Mouse (Mus musculus) lung, embryonic 14.5 days (tissue): ENCODE results near the gene Tmem119. TPM values are rescaled to one million over a fixed set of nuclear protein-coding genes. Genes with fewer than 3 reads are reported as not detected.

Source experiments
- ATAC-seq: fragments of 200-750 bp; cut with Nextera tagmentation; 2 replicates; pipeline ENCODE4 v1.8.0; 2017; ENCODE audit warnings: mild to moderate bottlenecking, moderate TSS enrichment, moderate library complexity; ENCODE audit not compliant: insufficient read depth
- DNase-seq: peaks from one replicate; pipeline ENCODE4 v3.0.0-alpha.2; 2015
- H3K27ac ChIP-seq: fragments of 300-500 bp; sonication (generic); 2 replicates; pipeline ENCODE4 v1.5.1; 2014; ENCODE audit warnings: low read depth, mild to moderate bottlenecking, moderate library complexity
- H3K27me3 ChIP-seq: fragments of 300-500 bp; sonication (generic); 2 replicates; pipeline ENCODE4 v1.6.1; 2014; ENCODE audit warnings: low read length, control low read depth; ENCODE audit not compliant: insufficient read depth
- H3K36me3 ChIP-seq: fragments of 300-500 bp; sonication (generic); 2 replicates; pipeline ENCODE4 v1.6.1; 2014; ENCODE audit warnings: control low read depth; ENCODE audit not compliant: insufficient read depth
- H3K4me1 ChIP-seq: fragments of 300-500 bp; sonication (generic); 2 replicates; pipeline ENCODE4 v1.6.1; 2014; ENCODE audit warnings: antibody characterized with exemption, control low read depth; ENCODE audit not compliant: insufficient read depth
- H3K4me2 ChIP-seq: fragments of 300-500 bp; sonication (generic); 2 replicates; pipeline ENCODE4 v1.6.1; 2014; ENCODE audit warnings: mild to moderate bottlenecking
- H3K4me3 ChIP-seq: fragments of 300-500 bp; sonication (generic); 2 replicates; pipeline ENCODE4 v1.5.1; 2014; ENCODE audit warnings: low read depth, low read length
- H3K9ac ChIP-seq: fragments of 300-500 bp; sonication (generic); 2 replicates; pipeline ENCODE4 v1.6.1; 2014
- H3K9me3 ChIP-seq: fragments of 300-500 bp; sonication (generic); 2 replicates; pipeline ENCODE4 v1.6.1; 2016; ENCODE audit warnings: low read depth, low read length, control low read depth
- CTCF ChIP-seq: IDR thresholded peaks from 2 replicates; pipeline ENCODE4 v1.5.1; 2016; ENCODE audit warnings: antibody characterized with exemption, low read depth
- WGBS: fragments of 180-500 bp; shearing (Covaris S2); extraction: QIAGEN DNeasy Blood & Tissue Kit; methylation state at CpG from one replicate; pipeline ENCODE4 v1.1.7; 2014; 5-methylcytosine and 5-hydroxymethylcytosine counted together
- polyA plus RNA-seq: library from polyadenylated mRNA; unstranded; fragments of >200 nt; fragmentation: Nextera tagmentation; extraction: Ambion mirVana; gene quantifications from 2 replicates; pipeline ENCODE4 v1.2.1, GENCODE M21; 2014

Tmem119 gene
- 23.0 and 23.6 TPM in 2 replicates for polyA plus RNA-seq

DNA sequence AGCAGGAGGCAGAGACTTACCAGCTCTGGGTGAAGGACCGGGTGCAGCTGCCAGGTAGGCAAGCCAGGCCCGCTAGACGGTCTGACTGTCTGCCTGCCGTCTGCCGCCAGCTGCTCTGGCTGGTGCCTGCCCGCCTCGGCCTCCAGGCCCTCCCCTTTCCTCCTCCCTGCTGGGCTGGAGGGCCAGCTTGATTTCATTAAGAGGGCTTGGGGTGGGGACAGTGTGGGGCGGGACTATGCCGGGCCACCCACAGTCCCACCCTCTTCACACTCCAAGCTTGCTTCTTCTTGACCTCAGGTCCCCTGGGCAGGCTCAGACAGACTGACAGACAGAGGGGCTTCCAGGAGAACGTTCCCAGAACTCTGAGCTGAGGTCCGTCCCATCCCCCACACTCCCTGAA lies at the start of gene Tmem119:
Gene Tmem119, minus strand, starts transcription at position 237 of the 400 bp plus-strand sequence.
- ATAC-seq (peak; percentile 91), DNase-seq (peak; percentile 87)
- Histone ChIP-seq H3K27me3 (no peaks in the 10 kb centered on the region), H3K4me1 (peaks cover 14% of the 10 kb centered on the region), H3K36me3 (0 out of 2 replicates have a peak, but pooled peaks cover 2% of the 10 kb centered on the region), H3K4me3 (peak within 1 kb of the TSS; percentile 46), H3K9me3 (no peaks in the 10 kb centered on the region), H3K9ac (peak within 1 kb of the TSS; percentile 36; the same call in 1 of the 2 replicates), H3K27ac (peak within 1 kb of the TSS; percentile 77; the same call in 1 of the 2 replicates), H3K4me2 (peak within 1 kb of the TSS; percentile 58)
- TF ChIP-seq CTCF: no peak
- WGBS: under 1% methylated on average over 11 of the region's 11 CpGs

GRCm38 (mm10) chr5:113847636-113848035 lies 47.3 kb upstream of the Tmem119 start:
- Histone ChIP-seq H3K9ac (no peak overlapping the region), H3K27me3 (no peaks in the 10 kb centered on the region), H3K27ac (no peak overlapping the region), H3K9me3 (no peaks in the 10 kb centered on the region), H3K4me2 (no peak overlapping the region), H3K36me3 (peaks cover 85% of the 10 kb centered on the region), H3K4me3 (no peak overlapping the region), H3K4me1 (no peaks in the 10 kb centered on the region; the same call in 1 of the 2 replicates)
- DNase-seq: no peak
- TF ChIP-seq CTCF: 0 out of 2 replicates have a peak, but pooled peaks have one; percentile 2
- no peak for ATAC-seq
- WGBS: 73% methylated on average over 9 of the region's 9 CpGs

DNA sequence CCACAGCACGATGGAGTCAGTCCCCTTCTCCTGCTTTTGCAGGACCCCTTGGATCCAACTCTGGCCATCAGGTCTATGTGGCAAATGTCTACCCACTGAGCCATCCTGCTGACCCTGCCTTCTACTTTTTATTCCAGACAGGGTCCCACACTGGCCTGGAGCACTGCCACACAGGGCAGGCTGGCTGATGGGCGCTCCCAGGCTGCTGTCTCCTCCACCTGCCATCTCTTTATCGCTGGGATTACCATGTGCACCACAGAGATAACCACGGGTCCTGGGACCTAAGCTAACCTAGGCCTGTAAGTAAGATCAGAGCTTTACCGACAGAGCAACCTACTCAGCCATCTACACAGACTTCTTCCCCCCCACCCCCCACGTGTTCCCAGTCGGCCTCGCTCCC lies 46.3 kb upstream of the Tmem119 start:
- Histone ChIP-seq H3K27me3 (no peaks in the 10 kb centered on the region), H3K9ac (no peak overlapping the region), H3K4me3 (no peak overlapping the region), H3K9me3 (no peaks in the 10 kb centered on the region), H3K36me3 (peaks cover 91% of the 10 kb centered on the region), H3K27ac (no peak overlapping the region), H3K4me1 (no peaks in the 10 kb centered on the region; the same call in 1 of the 2 replicates), H3K4me2 (no peak overlapping the region)
- 88% methylated on average over 8 of the region's 8 CpGs for WGBS
- DNase-seq (no peak), ATAC-seq (no peak; the same call in 1 of the 2 replicates)
- no peak for TF ChIP-seq CTCF

DNA sequence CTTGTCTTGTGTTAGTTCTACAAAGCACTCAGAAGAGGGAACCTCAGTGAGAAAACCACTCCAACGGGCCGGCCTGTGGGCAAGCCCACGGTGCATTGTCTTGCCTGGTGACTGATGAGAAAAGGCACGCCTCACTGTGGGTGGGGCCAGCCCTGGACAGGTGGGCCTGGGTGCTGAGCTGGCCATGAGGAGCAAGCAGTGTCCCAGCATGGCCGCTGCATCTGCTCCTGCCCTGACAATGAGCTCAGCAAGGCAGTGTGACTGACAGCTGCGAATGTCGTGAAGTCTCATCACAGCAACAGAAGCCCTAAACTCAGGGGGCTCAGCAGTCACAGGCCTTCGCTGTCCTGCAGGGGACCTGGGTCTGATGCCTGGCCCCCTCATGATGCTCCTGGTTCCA lies 45.3 kb upstream of the Tmem119 start:
- Histone ChIP-seq H3K4me1 (no peaks in the 10 kb centered on the region; the same call in 1 of the 2 replicates), H3K27ac (no peak overlapping the region), H3K9me3 (no peaks in the 10 kb centered on the region), H3K4me3 (no peak overlapping the region), H3K9ac (no peak overlapping the region), H3K27me3 (no peaks in the 10 kb centered on the region), H3K36me3 (peaks cover 88% of the 10 kb centered on the region), H3K4me2 (no peak overlapping the region)
- TF ChIP-seq CTCF: no peak
- WGBS: 84% methylated on average over 8 of the region's 8 CpGs
- no peak for DNase-seq
- no peak for ATAC-seq

DNA sequence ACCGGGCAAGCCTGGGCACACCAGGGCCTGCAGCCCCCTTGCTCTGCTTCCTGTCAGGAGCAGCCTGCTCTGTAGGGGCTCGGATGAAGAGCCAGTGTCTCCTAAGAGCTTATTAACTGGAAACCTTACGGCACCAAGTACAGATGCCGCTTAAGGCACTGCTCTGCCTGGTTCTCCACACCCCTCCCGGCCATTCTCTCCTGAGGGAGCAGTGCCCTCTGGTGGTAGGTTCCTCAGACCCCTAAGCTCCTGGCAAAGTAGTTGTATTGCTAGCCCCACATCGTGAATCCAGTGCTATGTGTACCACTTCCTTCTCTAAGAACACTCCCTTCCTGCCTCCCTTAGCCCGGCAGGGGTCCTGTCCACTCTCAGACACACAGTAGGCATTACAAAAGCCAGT lies 44.4 kb upstream of the Tmem119 start:
- H3K4me2 ChIP-seq: 0 out of 2 replicates have a peak overlapping the region, but pooled peaks have one; percentile 25
- peak; percentile 80 for TF ChIP-seq CTCF
- no peak overlapping the region for H3K9ac ChIP-seq
- H3K9me3 ChIP-seq: no peaks in the 10 kb centered on the region
- H3K27ac ChIP-seq: peak overlapping the region; percentile 77
- H3K27me3 ChIP-seq: no peaks in the 10 kb centered on the region
- no peak overlapping the region for H3K4me3 ChIP-seq
- H3K4me1 ChIP-seq: no peaks in the 10 kb centered on the region; the same call in 1 of the 2 replicates
- WGBS: 50% methylated on average over 7 of the region's 7 CpGs
- peak; percentile 87 for DNase-seq
- ATAC-seq: peak; percentile 32; the same call in 1 of the 2 replicates
- H3K36me3 ChIP-seq: peaks cover 84% of the 10 kb centered on the region

DNA sequence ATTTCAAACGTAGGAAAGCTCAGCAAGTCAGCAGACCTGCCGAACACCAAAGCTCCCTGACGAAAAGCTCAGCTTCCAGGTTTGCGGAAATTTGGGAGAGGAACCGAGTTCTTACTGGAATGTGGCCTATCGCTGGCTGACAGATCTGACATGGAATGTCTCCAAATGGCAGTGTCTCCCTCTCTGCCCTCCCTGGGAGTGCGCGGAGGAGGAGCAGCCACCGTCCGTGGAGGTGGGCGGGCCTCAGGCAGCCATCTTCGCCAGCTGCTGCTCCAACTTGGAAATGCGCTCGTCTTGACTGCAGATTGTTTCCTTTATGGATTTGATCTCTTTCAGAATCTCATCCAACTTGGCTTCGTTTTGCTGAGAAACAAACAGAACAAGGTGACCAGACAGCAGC lies 43.8 kb upstream of the Tmem119 start:
- H3K36me3 ChIP-seq: peaks cover 80% of the 10 kb centered on the region

DNA sequence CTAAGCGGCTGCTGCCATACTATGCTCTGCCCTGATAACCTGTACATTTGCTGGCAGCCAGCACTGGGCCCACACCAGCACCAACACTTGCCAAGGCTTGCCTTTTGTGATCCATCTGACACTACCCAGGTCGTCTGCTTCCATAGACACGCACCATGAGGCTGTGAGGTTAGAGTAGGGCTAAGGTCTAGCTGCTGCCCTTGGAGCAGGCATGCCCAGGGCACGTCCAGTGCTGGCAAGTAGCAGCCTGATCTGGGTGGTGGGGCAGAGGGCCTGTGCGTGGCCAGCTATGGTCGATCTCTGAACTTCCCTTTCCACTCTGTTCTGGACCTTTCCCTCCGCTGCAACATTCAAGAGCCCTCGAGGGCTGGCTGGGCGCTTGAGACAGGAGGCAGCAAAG lies 42.6 kb upstream of the Tmem119 start:
- Histone ChIP-seq H3K4me3 (no peak overlapping the region), H3K9me3 (no peaks in the 10 kb centered on the region), H3K27me3 (no peaks in the 10 kb centered on the region), H3K4me1 (no peaks in the 10 kb centered on the region; the same call in 1 of the 2 replicates), H3K36me3 (peaks cover 69% of the 10 kb centered on the region), H3K4me2 (no peak overlapping the region), H3K27ac (no peak overlapping the region), H3K9ac (no peak overlapping the region)
- 89% methylated on average over 9 of the region's 9 CpGs for WGBS
- DNase-seq: no peak
- ATAC-seq: no peak
- no peak for TF ChIP-seq CTCF

More for the DNA sequence above, 43.8 kb upstream of the Tmem119 start:
- 0 out of 2 replicates have a peak, but pooled peaks have one; percentile 48 for ATAC-seq
- Histone ChIP-seq H3K4me3 (no peak overlapping the region), H3K27ac (peak overlapping the region; percentile 77), H3K4me2 (0 out of 2 replicates have a peak overlapping the region, but pooled peaks have one; percentile 25), H3K9me3 (no peaks in the 10 kb centered on the region), H3K4me1 (no peaks in the 10 kb centered on the region; the same call in 1 of the 2 replicates), H3K27me3 (no peaks in the 10 kb centered on the region), H3K9ac (no peak overlapping the region)
- no peak for TF ChIP-seq CTCF
- WGBS: 52% methylated on average over 15 of the region's 15 CpGs
- peak; percentile 73 for DNase-seq
